Mouse (Mus musculus): ENCODE results near the gene Acp1.

GRCm38 (mm10) chr12:30856172-30856571 lies 55.2 kb downstream of the Acp1 start:
- TF ChIP-seq CTCF (IDR thresholded peaks at IDR 0.05; ENCODE audit: control insufficient read depth, insufficient read depth, low read length) (no peak), POLR2A (IDR thresholded peaks at IDR 0.05; ENCODE audit: borderline replicate concordance, control insufficient read depth, low read depth, low read length) (no peak)
